In genomic region chr6:122292184-122292583, GRCm38 (mm10) we compare ENCODE assay signal across 1 mouse cellular context.
TF ChIP-seq lines count a peak whose summit lies in the region.

No protein-coding gene starts in this region.

TF ChIP-seq in CH12.LX, 34 proteins besides CTCF, POLR2A, EP300 and RAD21 (continued from another document):
- TF ChIP-seq MYC (IDR thresholded peaks at IDR 0.05; ENCODE audit: low read depth, low read length): no peak
- TF ChIP-seq NRF1 (IDR thresholded peaks at IDR 0.05; ENCODE audit: low read depth, low read length): no peak
- TF ChIP-seq NELFE (IDR thresholded peaks at IDR 0.05; ENCODE audit: low read depth, low read length): 0 out of 2 replicates have a peak, but pooled peaks have one; percentile 29
- peak; percentile 68 for TF ChIP-seq ELF1 (IDR thresholded peaks at IDR 0.05; ENCODE audit: low read depth, low read length)
- TF ChIP-seq HCFC1 (IDR thresholded peaks at IDR 0.05; ENCODE audit: low read depth, low read length): peak; percentile 34; the same call in 1 of the 2 replicates
- TF ChIP-seq MEF2A (IDR thresholded peaks at IDR 0.05; ENCODE audit: borderline replicate concordance, low read depth, low read length): peak; percentile 48; the same call in 1 of the 2 replicates
- TF ChIP-seq ZNF384 (IDR thresholded peaks at IDR 0.05; ENCODE audit: low read depth, low read length): no peak
- no peak for TF ChIP-seq USF2 (conservative IDR thresholded peaks at IDR 0.05; ENCODE audit: low read depth, low read length)
- 0 out of 2 replicates have a peak, but pooled peaks have one; percentile 25 for TF ChIP-seq SIN3A (IDR thresholded peaks at IDR 0.05; ENCODE audit: low read length)
- peak; percentile 24; the same call in 1 of the 2 replicates for TF ChIP-seq ETS1 (conservative IDR thresholded peaks at IDR 0.05; ENCODE audit: low read depth, low read length)
- TF ChIP-seq POLR2AphosphoS2 (IDR thresholded peaks at IDR 0.05; ENCODE audit: low read depth, low read length): no peak
- 0 out of 2 replicates have a peak, but pooled peaks have one; percentile 42 for TF ChIP-seq TCF12 (IDR thresholded peaks at IDR 0.05; ENCODE audit: low read depth, low read length)
- no peak for TF ChIP-seq UBTF (IDR thresholded peaks at IDR 0.05; ENCODE audit: low read depth, low read length)
- TF ChIP-seq ZC3H11A (IDR thresholded peaks at IDR 0.05; ENCODE audit: low read depth, low read length): no peak
- TF ChIP-seq ZMIZ1 (IDR thresholded peaks at IDR 0.05; ENCODE audit: low read depth, low read length): peak; percentile 50; the same call in 1 of the 2 replicates
- TF ChIP-seq RCOR1 (conservative IDR thresholded peaks at IDR 0.05; ENCODE audit: low read depth, low read length): peak; percentile 67; the same call in 1 of the 2 replicates
- peak; percentile 21; the same call in 1 of the 2 replicates for TF ChIP-seq JUND (conservative IDR thresholded peaks at IDR 0.05; ENCODE audit: low read depth, low read length)
- TF ChIP-seq CHD2 (IDR thresholded peaks at IDR 0.05; ENCODE audit: low read length): 0 out of 2 replicates have a peak, but pooled peaks have one; percentile 31
- TF ChIP-seq MAX (IDR thresholded peaks at IDR 0.05; ENCODE audit: low read length): no peak
- TF ChIP-seq SMC3 (IDR thresholded peaks at IDR 0.05; ENCODE audit: low read depth, low read length): no peak
